Mouse (Mus musculus) limb, embryonic 14.5 days (tissue): ENCODE results near the gene Gm45213. TPM values are rescaled to one million over a fixed set of nuclear protein-coding genes. Genes with fewer than 3 reads are reported as not detected.

ENCODE experiments used
- ATAC-seq: fragments of 200-750 bp; cut with Nextera tagmentation; 2 replicates; pipeline ENCODE4 v1.8.0; 2017; ENCODE audit warnings: low read depth, moderate number of reproducible peaks, moderate TSS enrichment; ENCODE audit not compliant: low FRiP score
- DNase-seq: peaks from one replicate; pipeline ENCODE4 v3.0.0-alpha.2; 2015; ENCODE audit warnings: low spot score
- H3K27ac ChIP-seq: fragments of 300-500 bp; sonication (generic); replicated peaks from 2 replicates; pipeline ENCODE4 v1.5.1; 2014; ENCODE audit warnings: low read depth, mild to moderate bottlenecking, low read length, moderate library complexity, mixed read lengths
- H3K27me3 ChIP-seq: fragments of 300-500 bp; sonication (generic); 2 replicates; pipeline ENCODE4 v1.6.1; 2014; ENCODE audit warnings: low read length, mixed read lengths; ENCODE audit not compliant: control insufficient read depth, insufficient read depth
- H3K36me3 ChIP-seq: fragments of 300-500 bp; sonication (generic); 2 replicates; pipeline ENCODE4 v1.6.1; 2014; ENCODE audit warnings: mild to moderate bottlenecking, low read length, moderate library complexity, mixed read lengths; ENCODE audit not compliant: control insufficient read depth, insufficient read depth
- H3K4me1 ChIP-seq: fragments of 300-500 bp; sonication (generic); 2 replicates; pipeline ENCODE4 v1.6.1; 2014; ENCODE audit warnings: antibody characterized with exemption, low read length, mixed read lengths; ENCODE audit not compliant: control insufficient read depth, insufficient read depth
- H3K4me2 ChIP-seq: fragments of 300-500 bp; sonication (generic); replicated peaks from 2 replicates; pipeline ENCODE4 v1.6.1; 2014; ENCODE audit warnings: low read depth, mild to moderate bottlenecking, low read length, moderate library complexity; ENCODE audit not compliant: severe bottlenecking
- H3K4me3 ChIP-seq: fragments of 300-500 bp; sonication (generic); replicated peaks from 2 replicates; pipeline ENCODE4 v1.5.1; 2014; ENCODE audit warnings: low read length
- H3K9ac ChIP-seq: fragments of 300-500 bp; sonication (generic); 2 replicates; pipeline ENCODE4 v1.6.1; 2014; ENCODE audit warnings: mild to moderate bottlenecking, low read depth, low read length, moderate library complexity; ENCODE audit not compliant: severe bottlenecking
- H3K9me3 ChIP-seq: fragments of 300-500 bp; sonication (generic); 2 replicates; pipeline ENCODE4 v1.6.1; 2016; ENCODE audit warnings: low read length; ENCODE audit not compliant: control insufficient read depth
- POLR2A ChIP-seq: fragments of 200-500 bp; IDR thresholded peaks from 2 replicates; pipeline ENCODE4 v1.8.0; 2012; ENCODE audit warnings: inconsistent platforms, mild to moderate bottlenecking, moderate library complexity, borderline replicate concordance; ENCODE audit not compliant: insufficient read depth, insufficient read length; ENCODE audit errors: extremely low read depth
- WGBS: fragments of 180-500 bp; shearing (Covaris S2); extraction: QIAGEN DNeasy Blood & Tissue Kit; methylation state at CpG from one replicate; pipeline ENCODE4 v1.1.7; 2014; 5-methylcytosine and 5-hydroxymethylcytosine counted together
- polyA plus RNA-seq, 2 experiments: library from polyadenylated mRNA; depleted of rRNA in 1 of 2; stranded (reverse) in 1 of 2; unstranded in 1 of 2; fragments of >200 nt; fragmentation: Nextera tagmentation in 1 of 2; extraction: Ambion mirVana in 1 of 2; gene quantifications; 2 replicates each; pipeline versions ENCODE4 v1.2.1 to v1.2.3; 2012 to 2014

Gene Gm45213
- polyA plus RNA-seq, 2 experiments: not detected

DNA sequence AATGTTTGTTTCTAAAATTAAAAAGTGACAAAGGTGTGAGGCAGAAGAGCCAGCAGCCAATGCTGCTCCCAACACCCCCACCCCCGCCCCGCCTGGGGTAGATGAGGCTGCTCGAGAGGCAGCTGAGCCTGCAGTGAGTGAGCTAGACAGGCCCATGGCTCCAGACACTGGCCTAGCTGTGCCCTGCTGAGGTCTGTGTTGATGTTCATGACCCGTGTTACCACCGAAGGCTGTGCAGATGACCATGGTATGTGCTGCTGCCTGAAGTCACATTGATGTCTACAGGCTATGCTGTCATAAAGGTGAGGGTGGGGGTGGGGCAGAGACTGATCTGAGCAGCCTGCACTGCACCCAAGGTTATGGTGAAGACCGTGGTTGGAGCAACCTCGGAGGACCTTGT, 55.4 kb downstream of the Gm45213 start:
- no peak for ATAC-seq
- WGBS: 74% methylated on average over 7 of the region's 7 CpGs

GRCm38 (mm10) chr7:66101866-66102265, 58.5 kb downstream of the Gm45213 start:
- ATAC-seq (no peak), DNase-seq (peak; percentile 77)
- H3K4me3 ChIP-seq: no peak overlapping the region
- no peak overlapping the region for H3K9ac ChIP-seq
- no peak overlapping the region for H3K4me2 ChIP-seq
- no peaks in the 10 kb centered on the region for H3K27me3 ChIP-seq
- WGBS: 7% methylated on average over 4 of the region's 4 CpGs
- H3K9me3 ChIP-seq: no peaks in the 10 kb centered on the region
- TF ChIP-seq POLR2A: no peak
- H3K27ac ChIP-seq: no peak overlapping the region
- H3K4me1 ChIP-seq: no peaks in the 10 kb centered on the region
- no peaks in the 10 kb centered on the region for H3K36me3 ChIP-seq

More for the DNA sequence above, 55.4 kb downstream of the Gm45213 start:
- Histone ChIP-seq H3K27ac (no peak overlapping the region), H3K9me3 (no peaks in the 10 kb centered on the region), H3K9ac (no peak overlapping the region), H3K4me1 (no peaks in the 10 kb centered on the region), H3K36me3 (no peaks in the 10 kb centered on the region), H3K4me2 (no peak overlapping the region), H3K27me3 (no peaks in the 10 kb centered on the region), H3K4me3 (no peak overlapping the region)
- TF ChIP-seq POLR2A: no peak
- DNase-seq: no peak

GRCm38 (mm10) chr7:66104531-66104930, 61.1 kb downstream of the Gm45213 start:
- 84% methylated on average over 5 of the region's 5 CpGs for WGBS
- Histone ChIP-seq H3K4me2 (no peak overlapping the region), H3K27me3 (no peaks in the 10 kb centered on the region), H3K27ac (no peak overlapping the region), H3K9ac (no peak overlapping the region), H3K36me3 (no peaks in the 10 kb centered on the region), H3K4me1 (no peaks in the 10 kb centered on the region), H3K4me3 (no peak overlapping the region), H3K9me3 (no peaks in the 10 kb centered on the region)
- TF ChIP-seq POLR2A: no peak
- no peak for ATAC-seq
- DNase-seq: no peak

GRCm38 (mm10) chr7:66105771-66106170, 62.4 kb downstream of the Gm45213 start:
- H3K4me2 ChIP-seq: no peak overlapping the region
- no peak for TF ChIP-seq POLR2A
- no peaks in the 10 kb centered on the region for H3K27me3 ChIP-seq
- no peaks in the 10 kb centered on the region for H3K36me3 ChIP-seq
- no peak for DNase-seq
- no peak overlapping the region for H3K4me3 ChIP-seq
- H3K27ac ChIP-seq: no peak overlapping the region
- H3K4me1 ChIP-seq: no peaks in the 10 kb centered on the region
- 53% methylated on average over 4 of the region's 4 CpGs for WGBS
- ATAC-seq: no peak
- no peaks in the 10 kb centered on the region for H3K9me3 ChIP-seq
- no peak overlapping the region for H3K9ac ChIP-seq

GRCm38 (mm10) chr7:66106581-66107056, 63.2 kb downstream of the Gm45213 start:
- Histone ChIP-seq H3K9me3 (no peaks in the 10 kb centered on the region), H3K9ac (no peak overlapping the region), H3K36me3 (no peaks in the 10 kb centered on the region), H3K27me3 (no peaks in the 10 kb centered on the region), H3K4me3 (no peak overlapping the region), H3K4me2 (no peak overlapping the region), H3K27ac (peak overlapping the region; percentile 43; the same call in 1 of the 2 replicates), H3K4me1 (peaks cover 4% of the 10 kb centered on the region; the same call in 1 of the 2 replicates)
- WGBS: 48% methylated on average over 7 of the region's 7 CpGs
- ATAC-seq (no peak), DNase-seq (peak; percentile 51)
- no peak for TF ChIP-seq POLR2A

DNA sequence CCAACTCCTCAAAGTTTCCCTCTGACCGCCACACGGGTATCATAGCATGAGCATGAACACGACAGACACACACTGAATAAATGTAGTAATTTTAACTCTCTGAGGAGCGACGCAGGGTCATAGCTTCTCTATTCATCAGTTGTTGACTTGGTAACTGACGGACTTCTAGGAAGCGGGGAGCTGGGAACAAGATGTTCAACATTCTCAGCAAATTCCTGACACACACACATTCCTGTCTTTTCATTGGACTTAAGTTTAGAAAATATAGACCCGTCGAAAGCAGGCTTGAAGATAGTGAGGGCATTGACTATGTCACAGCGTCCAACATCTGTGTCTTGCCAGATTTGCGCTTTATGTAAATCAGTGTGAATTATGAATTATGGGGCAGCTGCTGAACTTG, 63.8 kb downstream of the Gm45213 start:
- Histone ChIP-seq H3K9me3 (no peaks in the 10 kb centered on the region), H3K27ac (no peak overlapping the region), H3K4me1 (peaks cover 4% of the 10 kb centered on the region; the same call in 1 of the 2 replicates), H3K4me3 (no peak overlapping the region), H3K9ac (no peak overlapping the region), H3K27me3 (no peaks in the 10 kb centered on the region), H3K4me2 (no peak overlapping the region), H3K36me3 (no peaks in the 10 kb centered on the region)
- WGBS: 80% methylated on average over 11 of the region's 11 CpGs
- ATAC-seq (no peak), DNase-seq (no peak)
- no peak for TF ChIP-seq POLR2A
